Mouse (Mus musculus): Measurements from ENCODE around the gene Mbd4. TPM values are rescaled to one million over a fixed set of nuclear protein-coding genes. Genes with fewer than 3 reads are reported as not detected.

The Mbd4 gene
- 13.8 TPM for polyA plus RNA-seq (2017; shearing (Covaris generic))

DNA sequence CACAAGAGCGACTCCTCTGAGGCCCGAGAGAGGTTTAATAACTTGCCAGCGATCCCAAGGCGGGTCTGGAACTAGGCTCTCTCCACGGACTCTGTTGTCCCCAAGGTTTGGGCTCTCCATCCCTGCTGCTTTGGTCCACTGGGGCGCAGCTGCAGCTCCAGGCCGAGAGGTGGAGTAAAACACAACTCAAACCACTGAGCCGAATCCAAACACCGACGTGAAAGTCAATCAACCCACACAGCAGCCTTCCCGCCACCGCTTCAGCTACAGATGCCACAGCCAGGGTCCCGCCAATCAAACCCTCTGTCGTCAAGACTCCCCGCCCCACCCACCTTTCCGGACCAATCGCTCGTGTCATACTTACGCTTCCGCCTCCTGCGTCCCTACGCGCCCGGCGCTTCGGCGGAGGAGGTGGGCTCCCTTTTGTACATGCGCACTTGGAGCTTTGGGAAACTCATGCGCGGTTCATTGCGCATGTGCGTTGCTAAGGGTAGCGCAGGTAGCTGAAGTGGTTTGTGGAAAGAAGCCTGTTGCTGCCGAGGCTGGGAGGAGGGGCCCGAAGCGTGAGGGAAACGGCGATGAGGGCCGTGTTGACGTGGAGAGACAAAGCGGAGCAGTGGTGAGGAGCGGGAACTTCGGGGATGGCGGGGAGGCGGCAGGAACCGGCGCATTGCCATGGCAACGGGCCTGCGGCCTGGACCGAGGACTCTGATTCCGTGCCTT is at the start of gene Mbd4, which contains the start of gene Ift122:
Gene Mbd4, minus strand, starts transcription at position 281 of the 723 bp plus-strand sequence.
Gene Ift122, plus strand, starts transcription at position 380 of the 723 bp plus-strand sequence.

DNA sequence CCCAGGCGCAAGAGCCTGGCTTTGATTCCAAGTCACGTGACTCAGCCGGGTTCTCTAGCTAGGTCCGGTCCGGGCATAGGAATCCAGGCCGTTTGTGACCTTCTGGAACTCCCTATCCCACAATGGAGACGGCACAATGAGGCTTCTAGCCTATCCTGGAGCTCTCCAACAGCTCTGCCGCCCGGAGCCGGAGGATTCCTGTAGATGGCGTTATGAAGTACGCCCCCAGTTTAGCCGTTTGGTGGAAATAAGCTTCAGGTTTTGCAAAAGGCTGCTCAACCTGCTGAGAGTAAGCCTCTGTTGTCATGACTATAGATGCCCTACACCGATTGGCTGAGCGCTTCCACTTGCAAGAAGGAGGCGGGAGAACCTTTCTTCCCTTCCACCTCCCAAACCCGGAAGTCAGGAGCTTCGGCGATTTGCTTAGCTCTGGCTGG is 15.0 kb downstream of the Mbd4 start, which contains the start of gene Efcab12:
Gene Efcab12, minus strand, starts transcription at position 252 of the 437 bp plus-strand sequence.

DNA sequence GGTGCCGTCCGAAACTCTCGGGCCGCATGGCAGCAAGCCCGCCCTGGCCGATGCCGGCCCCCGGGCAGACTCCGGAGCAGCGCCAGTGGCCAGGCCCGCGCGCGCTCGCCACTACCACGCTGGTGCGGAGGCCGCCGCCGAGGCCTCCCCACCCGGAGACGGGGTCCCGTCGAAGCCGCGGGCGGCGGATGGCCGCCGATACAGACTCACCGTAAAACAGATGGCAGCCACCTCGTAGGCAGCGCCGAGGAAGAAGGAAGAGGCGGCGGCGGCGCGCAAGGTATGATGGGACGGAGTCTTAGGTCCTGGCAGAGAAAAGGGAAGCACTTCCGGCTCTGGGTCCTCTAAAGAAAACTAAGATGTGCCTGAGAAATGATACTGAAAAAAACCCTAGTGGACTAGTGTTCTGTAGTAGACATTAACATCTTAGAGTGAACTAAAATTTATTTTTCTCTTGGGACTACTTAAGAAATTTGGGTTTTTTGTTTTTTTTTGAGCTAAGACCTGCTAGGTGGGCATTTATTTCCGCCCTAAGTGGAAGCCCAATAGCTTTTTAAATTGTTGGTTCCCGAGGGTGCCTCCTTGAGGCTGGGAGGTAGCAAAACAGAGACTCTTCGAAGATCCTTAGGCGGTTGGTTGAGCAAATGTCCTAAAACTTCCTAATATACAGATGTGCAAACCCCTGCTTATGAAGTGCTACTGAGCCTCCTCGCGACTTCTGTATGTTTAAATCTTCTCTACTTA is 44.5 kb downstream of the Mbd4 start, which contains the start of gene Rpl32:
Gene Rpl32, minus strand, starts transcription at position 260 of the 744 bp plus-strand sequence.

Other genes with a start within 250 kb of the Mbd4 start
- gene Raf1, start 176.7 kb downstream of the Mbd4 start, polyA plus RNA-seq (2017; shearing (Covaris generic)) = 151 TPM
- not detected for gene Tmem40, start 91.0 kb downstream of the Mbd4 start, polyA plus RNA-seq (2017; shearing (Covaris generic))
- gene Cand2, start 78.8 kb downstream of the Mbd4 start, polyA plus RNA-seq (2017; shearing (Covaris generic)) = 12.5 TPM
- gene Rpl32, start 44.6 kb downstream of the Mbd4 start, polyA plus RNA-seq (2017; shearing (Covaris generic)) = 2,697 TPM
- gene Efcab12, start 15.0 kb downstream of the Mbd4 start, polyA plus RNA-seq (2017; shearing (Covaris generic)) = 0.24 TPM
- gene Ift122, start 99 bp upstream of the Mbd4 start, polyA plus RNA-seq (2017; shearing (Covaris generic)) = 5.2 TPM
- not detected for gene Rho, start 78.4 kb upstream of the Mbd4 start, polyA plus RNA-seq (2017; shearing (Covaris generic))
- not detected for gene H1foo, start 91.6 kb upstream of the Mbd4 start, polyA plus RNA-seq (2017; shearing (Covaris generic))
- 3.2 TPM for gene Plxnd1, start 141.6 kb upstream of the Mbd4 start, polyA plus RNA-seq (2017; shearing (Covaris generic))

All from inflammation-experienced regulatory T-cells, adult 16 weeks (primary cell).